Mouse (Mus musculus) heart, postnatal 36 days (tissue): Measurements from ENCODE around the gene Pinlyp. TPM values are rescaled to one million over a fixed set of nuclear protein-coding genes. Genes with fewer than 3 reads are reported as not detected.
A peak's percentile ranks its signal among the peaks of the same experiment; 100 is the strongest.

ENCODE experiments used
- DNase-seq, 2 experiments: peaks; one replicate each; pipeline ENCODE4 v3.0.0; 2021 to 2022
- intact Hi-C: fragments of 180-260 bp; cut with DNase I; formaldehyde crosslinking; loops from one replicate; pipeline ENCODE4 v1.15.1; 2025
- total RNA-seq, 2 experiments: library from RNA; stranded (reverse); gene quantifications; 2 replicates each; pipeline ENCODE4 v1.2.3; 2021

The Pinlyp gene
- total RNA-seq, 2 experiments from 2014 or later = not detected

- intact Hi-C loops = loop anchor here (1.0 kb wide), 1 partner anchor 90 kb away; no protein-coding TSS in a partner anchor
Observed at GRCm38 (mm10) chr7:24563837-24564206, 17.9 kb upstream of the Pinlyp start.

GRCm38 (mm10) chr7:24563191-24563836 is 17.4 kb upstream of the Pinlyp start:
- intact Hi-C loops = no loop called here
- no peak for DNase-seq

More at GRCm38 (mm10) chr7:24563837-24564206, 17.9 kb upstream of the Pinlyp start:
- no peak for DNase-seq

GRCm38 (mm10) chr7:24561450-24561849 is 15.5 kb upstream of the Pinlyp start:
- no peak for DNase-seq

GRCm38 (mm10) chr7:24555786-24556185 is 9.9 kb upstream of the Pinlyp start:
- no peak for DNase-seq
- intact Hi-C loops = loop anchor here (5.0 kb wide), 1 partner anchor 38 kb away; no protein-coding TSS in a partner anchor

More at GRCm38 (mm10) chr7:24561450-24561849, 15.5 kb upstream of the Pinlyp start:
- intact Hi-C loops = no loop called here

- intact Hi-C loops = no loop called here
- DNase-seq = no peak
Observed at GRCm38 (mm10) chr7:24551985-24552759, 6.3 kb upstream of the Pinlyp start.

- no peak for DNase-seq
- intact Hi-C loops = loop anchor here (1.0 to 5.0 kb wide), 4 partner anchors 18 to 75 kb away; partner anchors contain the start of gene Zfp428
Observed at GRCm38 (mm10) chr7:24547534-24548036, 1.7 kb upstream of the Pinlyp start.

- intact Hi-C loops = loop anchor here (1.0 to 5.0 kb wide), 4 partner anchors 18 to 75 kb away; partner anchors contain the start of gene Zfp428
- peak; percentile 97 to 98 for DNase-seq
Observed at GRCm38 (mm10) chr7:24546634-24547389, 894 bp upstream of the Pinlyp start.

GRCm38 (mm10) chr7:24544506-24544905 is 1.4 kb downstream of the Pinlyp start:
- DNase-seq = no peak
- intact Hi-C loops = no loop called here

GRCm38 (mm10) chr7:24539686-24540085 is 6.2 kb downstream of the Pinlyp start:
- intact Hi-C loops = no loop called here
- no peak for DNase-seq

- intact Hi-C loops = no loop called here
- DNase-seq = no peak
Observed at GRCm38 (mm10) chr7:24538701-24539100, 7.2 kb downstream of the Pinlyp start.

GRCm38 (mm10) chr7:24538154-24538553 is 7.8 kb downstream of the Pinlyp start:
- DNase-seq = no peak
- intact Hi-C loops = no loop called here

- no peak for DNase-seq
- intact Hi-C loops = no loop called here
Observed at GRCm38 (mm10) chr7:24537591-24537990, 8.3 kb downstream of the Pinlyp start.

GRCm38 (mm10) chr7:24537081-24537480 is 8.8 kb downstream of the Pinlyp start:
- DNase-seq = no peak
- intact Hi-C loops = no loop called here

- intact Hi-C loops = loop anchor here (5.0 kb wide), 1 partner anchor 128 kb away; no protein-coding TSS in a partner anchor
- DNase-seq = no peak
Observed at GRCm38 (mm10) chr7:24534301-24534700, 11.6 kb downstream of the Pinlyp start.

- intact Hi-C loops = loop anchor here (5.0 kb wide), 1 partner anchor 128 kb away; no protein-coding TSS in a partner anchor
- DNase-seq = no peak
Observed at GRCm38 (mm10) chr7:24533806-24534205, 12.1 kb downstream of the Pinlyp start.

GRCm38 (mm10) chr7:24533031-24533571 is 12.8 kb downstream of the Pinlyp start:
- DNase-seq = no peak
- intact Hi-C loops = loop anchor here (5.0 kb wide), 1 partner anchor 129 kb away; no protein-coding TSS in a partner anchor

GRCm38 (mm10) chr7:24531211-24531971 is 14.5 kb downstream of the Pinlyp start:
- intact Hi-C loops = loop anchor here (2.0 to 5.0 kb wide), 2 partner anchors 25 to 131 kb away; partner anchors contain the start of gene Zfp428
- DNase-seq = peak; percentile 72

GRCm38 (mm10) chr7:24530062-24530931 is 15.6 kb downstream of the Pinlyp start, which contains the start of gene Irgq:
TSS of gene Irgq (plus strand) at chr7:24530689.
- intact Hi-C loops = loop anchor here (2.0 to 5.0 kb wide), 2 partner anchors 23 to 132 kb away; partner anchors contain the start of gene Zfp428
- peak; percentile 99 for DNase-seq
